Mouse (Mus musculus) stomach, embryonic 14.5 days (tissue): ENCODE data around the gene Snx11. TPM values are rescaled to one million over a fixed set of nuclear protein-coding genes. Genes with fewer than 3 reads are reported as not detected.
"Not testable (repeated sequence)": the region's sequence is repeated elsewhere in the genome, so short reads cannot be mapped to it uniquely, and the experiment has no call there.

Experiments used
- ATAC-seq: fragments of 200-750 bp; cut with Nextera tagmentation; 2 replicates; pipeline ENCODE4 v1.8.0; 2017; ENCODE audit warnings: low read depth, moderate TSS enrichment; ENCODE audit not compliant: insufficient number of reproducible peaks, insufficient read depth, low FRiP score
- H3K27ac ChIP-seq: fragments of 300-500 bp; sonication (generic); 2 replicates; pipeline ENCODE4 v1.5.1; 2014; ENCODE audit warnings: mild to moderate bottlenecking, low read length, moderate library complexity, mixed read lengths
- H3K27me3 ChIP-seq: fragments of 300-500 bp; sonication (generic); 2 replicates; pipeline ENCODE4 v1.6.1; 2014; ENCODE audit warnings: low read length, control low read depth, mixed read lengths; ENCODE audit not compliant: control insufficient read depth, insufficient read depth
- H3K36me3 ChIP-seq: fragments of 300-500 bp; sonication (generic); 2 replicates; pipeline ENCODE4 v1.6.1; 2014; ENCODE audit warnings: mild to moderate bottlenecking, control low read depth, low read length, moderate library complexity, mixed read lengths; ENCODE audit not compliant: control insufficient read depth, insufficient read depth
- H3K4me1 ChIP-seq: fragments of 300-500 bp; sonication (generic); 2 replicates; pipeline ENCODE4 v1.6.1; 2014; ENCODE audit warnings: low read length, control low read depth, mixed read lengths; ENCODE audit not compliant: control insufficient read depth, insufficient read depth
- H3K4me2 ChIP-seq: fragments of 300-500 bp; sonication (generic); replicated peaks from 2 replicates; pipeline ENCODE4 v1.6.1; 2014; ENCODE audit warnings: low read depth, low read length, control low read depth
- H3K4me3 ChIP-seq: fragments of 300-500 bp; sonication (generic); 2 replicates; pipeline ENCODE4 v1.5.1; 2014; ENCODE audit warnings: low read depth, low read length, control low read depth
- H3K9ac ChIP-seq: fragments of 300-500 bp; sonication (generic); replicated peaks from 2 replicates; pipeline ENCODE4 v1.6.1; 2014; ENCODE audit warnings: low read depth, mild to moderate bottlenecking, control low read depth, low read length, moderate library complexity, mixed read lengths
- H3K9me3 ChIP-seq: fragments of 300-500 bp; sonication (generic); 2 replicates; pipeline ENCODE4 v1.6.1; 2016; ENCODE audit warnings: low read depth, low read length, control low read depth; ENCODE audit not compliant: control insufficient read depth
- WGBS: fragments of 180-500 bp; shearing (Covaris S2); extraction: QIAGEN DNeasy Blood & Tissue Kit; methylation state at CpG from one replicate; pipeline ENCODE4 v1.1.7; 2014; 5-methylcytosine and 5-hydroxymethylcytosine counted together
- polyA plus RNA-seq: library from polyadenylated mRNA; unstranded; fragments of >200 nt; fragmentation: Nextera tagmentation; extraction: Ambion mirVana; gene quantifications from 2 replicates; pipeline ENCODE4 v1.2.1, GENCODE M21; 2014

Snx11 gene
- polyA plus RNA-seq, 1 experiment from 2014 or later: 8.3 TPM

DNA sequence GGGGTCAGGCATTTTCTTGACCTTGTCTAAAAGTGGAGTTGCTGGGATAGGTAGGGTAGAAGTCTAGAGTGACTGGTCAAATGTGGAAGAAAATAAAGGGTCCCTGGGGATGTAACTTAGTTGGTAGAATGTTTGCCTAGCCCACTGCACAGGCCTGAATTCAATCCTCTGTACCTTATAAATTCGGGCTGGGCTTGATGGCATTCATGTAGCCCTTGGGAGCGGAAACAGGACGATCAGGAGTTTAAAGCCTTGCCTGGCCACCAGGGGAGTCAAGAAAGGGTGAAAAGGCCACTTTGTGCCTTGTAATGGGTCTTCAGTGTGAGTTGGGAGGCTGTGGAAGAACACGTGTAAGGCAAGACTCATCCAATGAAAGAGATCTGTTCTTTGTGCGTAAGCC, 12.6 kb upstream of the Snx11 start:
- Histone ChIP-seq H3K4me3 (peak overlapping the region; percentile 90), H3K27me3 (no peaks in the 10 kb centered on the region), H3K9me3 (no peaks in the 10 kb centered on the region), H3K36me3 (peaks cover 12% of the 10 kb centered on the region; the same call in 1 of the 2 replicates), H3K27ac (peak overlapping the region; percentile 93; the same call in 1 of the 2 replicates), H3K9ac (peak overlapping the region; percentile 91), H3K4me1 (peaks cover 8% of the 10 kb centered on the region; the same call in 1 of the 2 replicates), H3K4me2 (peak overlapping the region; percentile 92)
- 5% methylated on average over 5 of the region's 5 CpGs for WGBS
- no peak for ATAC-seq

DNA sequence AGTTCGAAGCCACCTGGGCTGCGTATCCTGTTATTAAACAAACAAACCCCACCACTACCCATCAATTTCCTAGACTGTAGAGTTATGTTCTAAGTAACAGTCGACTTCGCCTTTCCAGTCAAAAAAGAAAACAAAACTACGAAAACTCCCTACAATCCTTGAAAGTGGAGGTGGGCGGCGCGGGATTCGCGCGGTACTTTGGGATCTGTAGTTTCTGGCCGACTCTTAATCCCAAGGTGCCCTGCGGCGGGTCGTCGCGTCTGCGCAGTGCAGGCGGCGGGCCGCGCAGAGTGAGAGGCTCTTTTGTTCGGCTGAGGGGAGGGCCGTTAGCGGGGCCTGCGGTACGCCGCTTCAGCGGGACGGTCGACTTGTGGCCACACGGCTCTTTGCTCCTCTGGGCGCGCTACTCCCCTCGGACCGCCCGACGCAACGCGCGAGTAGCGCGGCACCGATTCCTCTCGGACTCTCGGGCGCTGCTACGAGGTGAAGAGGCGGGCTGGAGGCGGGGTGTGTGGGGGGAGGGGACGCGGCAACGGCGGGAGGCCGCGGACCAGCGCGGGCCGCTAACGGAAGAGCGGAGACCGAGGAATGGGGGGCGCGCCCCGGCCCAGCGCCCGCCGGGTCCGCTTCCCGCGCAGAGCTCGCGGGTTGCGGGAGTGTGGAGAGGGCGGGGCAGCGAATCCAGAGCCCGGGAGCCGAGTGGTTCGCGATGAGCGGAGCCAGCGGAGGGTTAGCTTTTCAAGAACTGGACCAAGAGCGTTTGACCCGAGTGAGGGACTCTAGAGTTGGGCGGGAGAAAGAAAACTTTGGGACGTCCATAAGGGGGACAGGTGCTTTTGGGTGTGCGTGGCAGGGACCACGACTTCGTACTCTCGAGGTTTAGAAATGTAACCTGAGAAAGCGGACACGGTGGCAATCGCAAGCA, 11.8 kb upstream of the Snx11 start, which contains the start of gene Cbx1:
TSS of gene Cbx1 (plus strand) at position 257 of the 925 bp plus-strand sequence.
- H3K4me3 ChIP-seq: peak within 1 kb of the TSS; percentile 90
- H3K9ac ChIP-seq: peak within 1 kb of the TSS; percentile 91
- no peaks in the 10 kb centered on the region for H3K9me3 ChIP-seq
- H3K4me1 ChIP-seq: peaks cover 8% of the 10 kb centered on the region; the same call in 1 of the 2 replicates
- H3K4me2 ChIP-seq: peak within 1 kb of the TSS; percentile 92
- H3K27ac ChIP-seq: peak within 1 kb of the TSS; percentile 93
- H3K27me3 ChIP-seq: no peaks in the 10 kb centered on the region
- H3K36me3 ChIP-seq: peaks cover 12% of the 10 kb centered on the region; the same call in 1 of the 2 replicates
- ATAC-seq: peak; percentile 96
- WGBS: 1% methylated on average over 93 of the region's 93 CpGs

DNA sequence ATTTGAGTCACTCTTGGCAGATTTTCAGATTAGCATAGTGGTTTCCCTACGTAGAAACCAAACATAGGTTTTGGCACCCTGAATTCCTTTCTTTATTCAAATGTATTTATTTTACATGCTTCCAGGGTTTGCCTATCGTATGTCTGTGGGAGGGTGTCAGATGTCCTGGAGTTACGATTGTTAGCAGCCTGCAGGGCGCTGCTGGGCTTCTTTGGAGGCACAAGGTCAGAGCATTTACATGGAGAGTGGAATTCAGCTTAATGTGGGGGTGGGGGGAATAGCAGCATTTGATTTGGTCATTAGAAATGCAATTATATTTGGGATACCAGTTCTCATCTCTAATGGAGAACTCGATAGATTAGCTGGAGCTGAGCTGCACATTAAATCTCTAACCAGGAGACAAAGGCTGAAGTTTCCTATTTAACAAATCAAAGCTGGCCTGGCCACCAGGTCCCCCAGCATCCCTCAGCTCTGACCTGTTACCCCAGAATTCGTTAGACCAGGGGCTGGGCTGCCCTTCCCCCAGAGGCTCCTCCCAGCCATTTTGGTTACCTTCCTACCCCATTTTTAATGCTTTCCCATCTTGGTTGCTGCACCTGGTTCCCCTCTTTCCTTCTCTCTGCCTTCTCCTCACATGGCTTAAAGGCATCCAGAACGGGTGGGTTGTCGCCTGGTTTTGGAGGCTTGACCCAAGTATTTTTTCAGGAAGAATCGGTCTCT, 9.5 kb upstream of the Snx11 start:
- Histone ChIP-seq H3K27me3 (no peaks in the 10 kb centered on the region), H3K4me1 (peaks cover 8% of the 10 kb centered on the region; the same call in 1 of the 2 replicates), H3K27ac (no peak overlapping the region), H3K9me3 (no peaks in the 10 kb centered on the region), H3K36me3 (peaks cover 8% of the 10 kb centered on the region; the same call in 1 of the 2 replicates), H3K4me3 (no peak overlapping the region), H3K9ac (no peak overlapping the region), H3K4me2 (no peak overlapping the region)
- WGBS: 32% methylated on average over 9 of the region's 9 CpGs
- no peak for ATAC-seq

DNA sequence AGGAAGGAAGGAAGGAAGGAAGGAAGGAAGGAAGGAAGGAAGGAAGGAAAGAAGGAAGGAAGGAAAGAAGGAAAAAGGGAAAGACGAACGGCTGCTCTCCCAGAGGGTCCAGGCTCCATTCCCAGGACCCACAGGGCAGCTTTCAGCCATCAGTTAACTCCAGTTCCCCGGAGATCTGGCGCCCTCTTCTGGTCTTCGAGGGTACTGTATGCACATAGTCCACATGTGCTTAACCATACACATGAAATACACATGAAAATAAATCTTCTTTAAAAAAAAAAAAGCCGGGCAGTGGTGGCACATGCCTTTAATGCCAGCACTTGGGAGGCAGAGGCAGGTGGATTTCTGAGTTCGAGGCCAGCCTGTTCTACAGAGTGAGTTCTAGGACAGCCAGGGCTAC, 7.5 kb upstream of the Snx11 start:
- ATAC-seq, H3K4me2 ChIP-seq, H3K9ac ChIP-seq, H3K4me3 ChIP-seq, H3K4me1 ChIP-seq, H3K27me3 ChIP-seq, H3K9me3 ChIP-seq, H3K27ac ChIP-seq, H3K36me3 ChIP-seq: not testable (repeated sequence)
- 21% methylated on average over 7 of the region's 7 CpGs for WGBS

DNA sequence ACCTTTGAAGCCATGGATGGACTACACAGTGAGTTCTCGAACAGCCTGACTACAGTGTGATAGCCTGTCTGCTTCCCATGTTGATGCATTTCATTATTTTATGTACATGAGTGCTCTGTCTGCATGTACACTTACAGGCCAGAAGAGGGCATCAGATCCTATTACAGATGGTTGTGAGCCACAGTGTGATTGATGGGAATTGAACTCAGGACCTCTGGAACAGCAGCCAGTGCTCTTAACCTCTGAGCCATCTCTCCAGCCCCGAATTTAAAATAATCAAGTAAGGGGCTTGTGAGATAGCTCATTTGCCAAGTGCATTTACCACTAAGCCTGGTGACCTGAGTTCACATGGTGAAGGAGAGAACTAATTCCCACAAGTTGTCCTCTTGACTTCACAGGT, 4.1 kb upstream of the Snx11 start:
- H3K27ac ChIP-seq: no peak overlapping the region
- no peak overlapping the region for H3K4me2 ChIP-seq
- ATAC-seq: no peak
- no peaks in the 10 kb centered on the region for H3K27me3 ChIP-seq
- peaks cover 5% of the 10 kb centered on the region; the same call in 1 of the 2 replicates for H3K4me1 ChIP-seq
- no peak overlapping the region for H3K4me3 ChIP-seq
- no peaks in the 10 kb centered on the region for H3K36me3 ChIP-seq
- H3K9ac ChIP-seq: no peak overlapping the region
- WGBS: 68% methylated on average over 2 of the region's 2 CpGs
- H3K9me3 ChIP-seq: no peaks in the 10 kb centered on the region

DNA sequence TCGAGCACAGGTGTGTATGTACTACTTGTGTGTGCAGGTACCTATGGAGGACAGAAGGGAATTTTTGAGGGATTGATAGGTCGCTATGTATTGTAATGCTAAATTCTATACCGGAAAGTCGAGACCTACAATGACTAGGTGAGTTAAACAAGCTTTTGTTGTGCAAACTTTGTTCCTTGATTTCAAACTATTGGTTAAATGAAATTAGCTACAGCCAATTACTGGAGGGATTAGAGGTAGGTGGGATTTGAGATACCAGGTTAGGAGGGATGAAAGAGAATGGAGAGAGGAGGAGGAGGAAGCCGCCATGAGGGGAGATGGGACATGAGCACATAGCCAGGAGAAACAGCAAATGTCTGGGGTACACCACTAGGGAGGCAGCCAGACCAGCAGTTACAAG, 2.9 kb upstream of the Snx11 start:
- Histone ChIP-seq H3K36me3 (no peaks in the 10 kb centered on the region), H3K9ac (no peak overlapping the region), H3K27ac (no peak overlapping the region), H3K27me3 (no peaks in the 10 kb centered on the region), H3K4me3 (no peak overlapping the region), H3K9me3 (no peaks in the 10 kb centered on the region), H3K4me2 (no peak overlapping the region), H3K4me1 (peaks cover 8% of the 10 kb centered on the region; the same call in 1 of the 2 replicates)
- ATAC-seq: no peak
- WGBS: 69% methylated on average over 5 of the region's 5 CpGs

DNA sequence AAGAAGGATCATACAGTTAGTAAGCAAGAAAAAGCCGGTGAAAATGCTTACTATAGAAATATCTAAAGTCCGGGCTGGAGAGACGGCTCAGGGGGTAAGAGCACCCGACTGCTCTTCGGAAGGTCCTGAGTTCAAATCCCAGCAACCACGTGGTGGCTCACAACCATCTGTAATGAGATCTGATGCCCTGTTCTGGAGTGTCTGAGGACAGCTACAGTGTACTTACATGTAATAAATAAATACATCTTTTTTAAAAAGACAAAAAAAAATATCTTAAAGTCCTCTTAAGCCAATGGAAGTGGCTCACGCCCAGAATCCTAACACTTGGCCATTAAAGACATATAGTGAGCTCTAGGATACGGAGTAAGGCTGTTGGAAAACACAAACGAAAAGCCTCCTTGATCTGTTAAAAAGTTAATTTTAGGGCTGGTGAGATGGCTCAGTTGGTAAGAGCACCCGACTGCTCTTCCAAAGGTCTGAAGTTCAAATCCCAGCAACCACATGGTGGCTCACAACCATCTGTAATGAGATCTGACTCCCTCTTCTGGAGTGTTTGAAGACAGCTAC, 785 bp upstream of the Snx11 start:
- Histone ChIP-seq H3K4me3 (peak overlapping the region; percentile 70), H3K4me2 (peak overlapping the region; percentile 81)
- not testable (repeated sequence) for H3K27ac ChIP-seq, H3K36me3 ChIP-seq, H3K9ac ChIP-seq, ATAC-seq, H3K27me3 ChIP-seq, H3K4me1 ChIP-seq, H3K9me3 ChIP-seq
- WGBS: 63% methylated on average over 10 of the region's 10 CpGs

DNA sequence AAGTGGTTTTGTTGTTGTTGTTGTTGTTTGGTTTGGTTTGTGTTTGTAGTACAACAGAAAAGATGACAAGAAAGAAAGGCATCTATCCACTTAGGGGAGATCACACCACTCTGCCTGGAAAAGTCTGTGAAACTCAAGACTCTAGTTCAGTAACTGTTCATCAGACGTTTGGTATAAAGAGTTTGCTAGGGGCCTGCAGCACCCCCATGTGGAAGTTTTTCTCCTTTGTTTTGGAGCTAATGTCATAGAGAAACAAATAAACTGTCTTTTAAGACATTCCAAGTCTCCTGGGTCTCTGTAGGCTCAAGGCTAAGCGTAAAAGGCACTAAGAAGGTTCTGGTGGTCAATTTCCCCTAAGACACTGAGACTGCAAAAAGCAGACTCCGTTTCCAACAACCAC, 1.3 kb downstream of the Snx11 start:
- no peaks in the 10 kb centered on the region for H3K9me3 ChIP-seq
- no peak for ATAC-seq
- H3K27me3 ChIP-seq: no peaks in the 10 kb centered on the region
- H3K4me3 ChIP-seq: peak overlapping the region; percentile 70; the same call in 1 of the 2 replicates
- H3K4me1 ChIP-seq: peaks cover 8% of the 10 kb centered on the region; the same call in 1 of the 2 replicates
- H3K4me2 ChIP-seq: peak overlapping the region; percentile 81; the same call in 1 of the 2 replicates
- H3K27ac ChIP-seq: no peak overlapping the region
- H3K9ac ChIP-seq: peak overlapping the region; percentile 40; the same call in 1 of the 2 replicates
- peaks cover 5% of the 10 kb centered on the region; the same call in 1 of the 2 replicates for H3K36me3 ChIP-seq
- WGBS: 42% methylated on average over 3 of the region's 3 CpGs
